Mouse (Mus musculus) ovary, postnatal 10 days (tissue): ENCODE measurements around the gene Krtap3-1.

Experiments used
- DNase-seq: peaks from one replicate; pipeline ENCODE4 v3.0.0; 2022; ENCODE audit warnings: low spot score

Gene Krtap3-1

DNA sequence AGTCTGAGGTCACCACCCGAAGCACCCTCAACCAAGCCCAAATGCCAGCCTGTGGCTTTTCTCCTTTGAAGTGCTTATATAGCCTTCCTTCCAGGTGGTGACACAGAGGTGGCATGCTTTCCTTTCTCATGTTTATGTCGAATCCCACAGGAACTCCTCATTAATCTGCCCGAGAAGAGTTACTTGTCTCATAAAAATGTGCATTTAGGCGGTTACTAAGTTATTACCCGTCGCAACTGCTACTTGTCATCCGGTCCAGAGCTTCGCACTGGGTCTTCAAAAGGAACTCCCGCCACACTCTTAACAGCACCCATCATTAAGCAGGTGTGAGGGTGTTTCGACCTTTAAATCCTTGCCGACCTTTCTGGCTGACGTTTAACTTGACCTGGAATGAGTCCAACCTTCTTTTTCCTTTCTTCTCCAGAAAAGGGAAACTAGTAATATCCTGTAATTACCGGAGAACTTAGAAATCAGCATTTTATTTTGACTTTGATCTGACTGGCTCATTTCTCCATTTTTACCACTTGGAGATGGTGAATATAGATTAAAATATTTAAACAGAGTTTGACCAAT is 45.1 kb downstream of the Krtap3-1 start, which contains the start of gene Krt39:
Gene Krt39, minus strand, starts transcription at position 51 of the 573 bp plus-strand sequence.
- DNase-seq: no peak
